Mouse (Mus musculus) forebrain, embryonic 11.5 days (tissue): Measurements from ENCODE around the gene Aanat. TPM values are rescaled to one million over a fixed set of nuclear protein-coding genes. Genes with fewer than 3 reads are reported as not detected.

Experiments used
- ATAC-seq: fragments of 200-750 bp; cut with Nextera tagmentation; replicated peaks from 2 replicates; pipeline ENCODE4 v1.8.0; 2017; ENCODE audit warnings: moderate TSS enrichment; ENCODE audit not compliant: low FRiP score
- DNase-seq: peaks from one replicate; pipeline ENCODE4 v3.0.0-alpha.2; 2017; ENCODE audit warnings: low spot score
- H3K27ac ChIP-seq: fragments of 300-500 bp; sonication (generic); 2 replicates; pipeline ENCODE4 v1.5.1; 2014; ENCODE audit warnings: low read depth, low read length
- H3K27me3 ChIP-seq: fragments of 300-500 bp; sonication (generic); 2 replicates; pipeline ENCODE4 v1.6.1; 2014; ENCODE audit warnings: mild to moderate bottlenecking, low read length, mixed read lengths; ENCODE audit not compliant: control insufficient read depth, insufficient read depth
- H3K36me3 ChIP-seq: fragments of 300-500 bp; sonication (generic); 2 replicates; pipeline ENCODE4 v1.6.1; 2014; ENCODE audit warnings: mild to moderate bottlenecking, low read length, moderate library complexity, mixed read lengths; ENCODE audit not compliant: control insufficient read depth, insufficient read depth
- H3K4me1 ChIP-seq: fragments of 300-500 bp; sonication (generic); replicated peaks from 2 replicates; pipeline ENCODE4 v1.6.1; 2014; ENCODE audit warnings: low read length, mixed read lengths; ENCODE audit not compliant: control insufficient read depth, insufficient read depth
- H3K4me2 ChIP-seq: fragments of 300-500 bp; sonication (generic); 2 replicates; pipeline ENCODE4 v1.6.1; 2014; ENCODE audit warnings: low read depth, mild to moderate bottlenecking, low read length, moderate library complexity, mixed read lengths; ENCODE audit not compliant: severe bottlenecking
- H3K4me3 ChIP-seq: fragments of 300-500 bp; sonication (generic); 2 replicates; pipeline ENCODE4 v1.5.1; 2014; ENCODE audit warnings: low read depth, low read length
- H3K9ac ChIP-seq: fragments of 300-500 bp; sonication (generic); 2 replicates; pipeline ENCODE4 v1.6.1; 2014; ENCODE audit warnings: low read length
- H3K9me3 ChIP-seq: fragments of 300-500 bp; sonication (generic); 2 replicates; pipeline ENCODE4 v1.6.1; 2016; ENCODE audit warnings: low read length, mixed read lengths; ENCODE audit not compliant: control insufficient read depth
- WGBS: fragments of 180-500 bp; shearing (Covaris S2); extraction: QIAGEN DNeasy Blood & Tissue Kit; methylation state at CpG from one replicate; pipeline ENCODE4 v1.1.7; 2014; 5-methylcytosine and 5-hydroxymethylcytosine counted together
- polyA plus RNA-seq: library from polyadenylated mRNA; unstranded; fragments of >200 nt; fragmentation: Nextera tagmentation; extraction: Ambion mirVana; gene quantifications from 2 replicates; pipeline ENCODE4 v1.2.1, GENCODE M21; 2014

The Aanat gene
- polyA plus RNA-seq, 1 experiment from 2014 or later, result not detected

DNA sequence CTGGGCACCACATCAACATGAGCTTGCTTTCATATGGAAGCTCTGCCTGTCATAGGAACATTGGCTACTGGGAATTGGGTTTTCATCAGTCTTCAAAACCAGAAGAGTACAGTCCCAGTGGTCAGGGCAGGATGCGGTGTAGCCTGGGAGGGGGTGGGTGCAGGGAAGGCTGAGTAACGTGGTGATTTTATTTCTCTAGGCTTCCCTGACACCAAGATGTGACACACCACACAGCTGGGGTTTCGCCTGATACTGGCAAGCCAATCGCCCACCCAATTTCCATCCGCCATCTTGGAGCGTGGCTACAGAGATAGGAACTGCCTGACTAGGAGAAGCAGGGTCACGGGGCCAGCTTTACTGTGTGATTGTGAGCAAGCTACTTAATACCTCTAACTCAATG is 32.4 kb downstream of the Aanat start:
- Histone ChIP-seq H3K36me3 (no peaks in the 10 kb centered on the region), H3K27ac (no peak overlapping the region), H3K4me3 (no peak overlapping the region), H3K9me3 (no peaks in the 10 kb centered on the region), H3K9ac (no peak overlapping the region), H3K4me2 (no peak overlapping the region), H3K27me3 (peaks cover 7% of the 10 kb centered on the region; the same call in 1 of the 2 replicates), H3K4me1 (peaks cover 7% of the 10 kb centered on the region; the same call in 1 of the 2 replicates)
- DNase-seq (no peak), ATAC-seq (no peak)
- WGBS, result 93% methylated on average over 7 of the region's 7 CpGs

- Histone ChIP-seq H3K9me3 (no peaks in the 10 kb centered on the region), H3K4me3 (no peak overlapping the region), H3K4me1 (peaks cover 12% of the 10 kb centered on the region; the same call in 1 of the 2 replicates), H3K27ac (no peak overlapping the region), H3K4me2 (no peak overlapping the region), H3K9ac (no peak overlapping the region), H3K36me3 (no peaks in the 10 kb centered on the region), H3K27me3 (peaks cover 10% of the 10 kb centered on the region; the same call in 1 of the 2 replicates)
- ATAC-seq (no peak), DNase-seq (no peak)
- 94% methylated on average over 7 of the region's 7 CpGs for WGBS
These were observed 32.9 kb downstream of the Aanat start for GRCm38 (mm10) chr11:116619156-116619555.

- Histone ChIP-seq H3K4me2 (no peak overlapping the region), H3K4me3 (no peak overlapping the region), H3K27ac (no peak overlapping the region), H3K27me3 (peaks cover 10% of the 10 kb centered on the region; the same call in 1 of the 2 replicates), H3K9me3 (no peaks in the 10 kb centered on the region), H3K4me1 (peaks cover 12% of the 10 kb centered on the region; the same call in 1 of the 2 replicates), H3K36me3 (no peaks in the 10 kb centered on the region), H3K9ac (no peak overlapping the region)
- DNase-seq (no peak), ATAC-seq (no peak)
- 87% methylated on average over 8 of the region's 8 CpGs for WGBS
These were observed 33.3 kb downstream of the Aanat start for GRCm38 (mm10) chr11:116619561-116619960.

DNA sequence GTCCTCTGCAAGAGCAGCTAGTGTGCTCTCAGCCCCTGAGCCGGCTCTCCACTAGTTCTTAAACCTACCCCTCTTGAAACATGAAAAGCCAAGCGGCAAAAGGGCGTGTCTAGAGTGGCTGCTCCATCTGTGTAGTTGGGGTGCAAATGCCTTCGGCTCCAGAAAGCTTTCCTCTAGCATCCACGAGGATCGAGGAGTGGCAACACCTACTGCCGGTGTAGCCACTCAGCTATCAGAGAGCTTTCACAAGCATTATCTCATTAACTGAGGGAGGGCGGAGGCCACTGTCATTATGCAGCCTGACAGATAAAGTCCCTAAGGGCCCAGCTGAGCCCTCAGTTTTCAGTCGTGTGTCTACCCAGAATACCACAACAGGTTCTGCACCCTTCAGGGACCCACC is 33.8 kb downstream of the Aanat start:
- WGBS, result 47% methylated on average over 9 of the region's 9 CpGs
- Histone ChIP-seq H3K9ac (no peak overlapping the region), H3K36me3 (no peaks in the 10 kb centered on the region), H3K4me3 (no peak overlapping the region), H3K27ac (no peak overlapping the region), H3K27me3 (peaks cover 10% of the 10 kb centered on the region; the same call in 1 of the 2 replicates), H3K4me2 (no peak overlapping the region), H3K4me1 (peaks cover 12% of the 10 kb centered on the region; the same call in 1 of the 2 replicates), H3K9me3 (no peaks in the 10 kb centered on the region)
- no peak for DNase-seq
- ATAC-seq, result no peak

GRCm38 (mm10) chr11:116620559-116621253 is 34.5 kb downstream of the Aanat start:
- H3K4me3 ChIP-seq, result no peak overlapping the region
- H3K9ac ChIP-seq, result no peak overlapping the region
- no peak overlapping the region for H3K27ac ChIP-seq
- H3K4me1 ChIP-seq, result peaks cover 12% of the 10 kb centered on the region; the same call in 1 of the 2 replicates
- H3K36me3 ChIP-seq, result no peaks in the 10 kb centered on the region
- DNase-seq (no peak), ATAC-seq (no peak)
- no peaks in the 10 kb centered on the region for H3K9me3 ChIP-seq
- WGBS, result 87% methylated on average over 10 of the region's 10 CpGs
- H3K4me2 ChIP-seq, result no peak overlapping the region
- H3K27me3 ChIP-seq, result peaks cover 10% of the 10 kb centered on the region; the same call in 1 of the 2 replicates

- Histone ChIP-seq H3K4me1 (peaks cover 10% of the 10 kb centered on the region; the same call in 1 of the 2 replicates), H3K27ac (no peak overlapping the region), H3K36me3 (no peaks in the 10 kb centered on the region), H3K4me2 (no peak overlapping the region), H3K9ac (no peak overlapping the region), H3K4me3 (no peak overlapping the region), H3K27me3 (peaks cover 10% of the 10 kb centered on the region; the same call in 1 of the 2 replicates), H3K9me3 (no peaks in the 10 kb centered on the region)
- DNase-seq, result no peak
- ATAC-seq, result no peak
- WGBS, result 61% methylated on average over 6 of the region's 6 CpGs
These were observed 35.0 kb downstream of the Aanat start for GRCm38 (mm10) chr11:116621258-116621704.

DNA sequence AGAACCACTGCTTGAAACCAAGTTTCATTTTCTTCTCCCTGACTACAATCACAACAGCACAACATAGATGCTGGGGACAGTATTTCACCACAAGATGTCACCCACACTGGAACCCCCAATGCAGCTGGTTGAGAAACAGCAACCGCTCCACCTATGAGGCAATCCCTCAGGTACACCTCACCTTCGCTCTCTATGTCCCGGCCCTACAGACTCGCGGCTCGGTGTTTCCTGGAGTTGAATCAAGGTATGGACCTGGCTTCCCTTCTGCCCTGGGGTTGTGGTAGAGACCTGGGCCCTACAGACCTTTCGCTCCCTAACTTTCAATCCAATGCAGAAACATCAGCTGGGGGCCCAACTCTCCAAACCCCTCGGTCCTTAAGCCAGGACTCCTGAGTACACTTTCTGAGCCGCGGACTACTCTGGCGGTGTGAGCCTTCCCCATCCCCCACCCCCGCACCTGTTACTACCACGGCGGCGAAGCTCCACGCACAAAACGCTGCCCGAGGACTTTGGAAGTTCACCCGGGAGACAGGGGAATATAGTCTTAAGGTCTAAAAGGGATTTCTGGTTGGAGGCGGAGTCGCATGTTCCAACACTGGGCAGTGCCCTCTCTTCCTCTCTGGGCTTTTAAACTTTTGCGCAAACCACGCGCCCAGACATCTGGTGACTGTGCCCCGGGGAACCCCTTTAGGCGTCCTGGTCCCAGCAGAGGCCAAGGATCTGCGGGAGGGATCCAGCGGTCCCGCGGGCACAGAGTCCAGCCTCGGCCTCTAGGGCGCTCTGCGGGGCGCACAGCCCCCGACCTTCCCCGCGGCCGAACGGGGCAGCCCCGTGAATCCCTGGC is 37.3 kb downstream of the Aanat start:
- Histone ChIP-seq H3K9ac (peak overlapping the region; percentile 53), H3K27ac (no peak overlapping the region), H3K36me3 (no peaks in the 10 kb centered on the region), H3K4me3 (peak overlapping the region; percentile 61), H3K9me3 (no peaks in the 10 kb centered on the region), H3K27me3 (peaks cover 10% of the 10 kb centered on the region; the same call in 1 of the 2 replicates), H3K4me1 (peaks cover 10% of the 10 kb centered on the region; the same call in 1 of the 2 replicates), H3K4me2 (peak overlapping the region; percentile 85)
- ATAC-seq (peak; percentile 37; the same call in 1 of the 2 replicates), DNase-seq (no peak)
- WGBS, result 7% methylated on average over 40 of the region's 40 CpGs

DNA sequence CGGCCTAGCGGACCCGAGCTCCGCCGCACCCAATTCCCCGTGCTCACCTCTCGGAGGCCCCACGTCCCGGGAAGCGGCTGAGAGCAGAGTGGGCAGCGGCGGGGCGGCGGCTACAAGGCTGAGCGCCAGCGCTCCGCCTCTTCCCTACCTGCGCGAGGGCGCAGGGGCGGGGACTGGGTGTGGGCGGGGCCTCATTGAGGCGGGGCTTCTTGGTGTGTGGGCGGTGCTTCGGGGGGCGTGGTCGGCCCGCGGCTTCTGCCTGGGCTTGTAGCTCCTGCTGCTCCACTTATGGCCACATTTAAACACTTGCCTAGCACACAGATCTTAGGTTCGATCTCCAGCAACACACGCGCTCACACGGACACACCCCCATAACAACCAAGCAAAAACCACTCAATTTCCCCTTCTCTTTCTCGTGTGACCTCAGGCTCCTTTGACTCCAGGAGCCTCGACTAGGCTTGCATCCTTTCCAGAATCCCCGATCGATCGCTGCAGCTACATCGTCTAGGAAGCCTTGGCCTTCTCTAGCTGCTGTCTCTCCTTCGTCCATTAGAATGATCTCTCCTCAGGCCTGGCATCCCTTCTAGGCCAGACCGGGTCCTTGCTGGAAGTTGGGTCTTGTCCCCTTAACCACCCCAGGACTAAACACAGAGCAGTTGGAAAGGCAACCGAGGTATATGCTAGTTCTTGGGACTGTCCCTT is 38.0 kb downstream of the Aanat start:
- peak; percentile 93 for DNase-seq
- H3K4me2 ChIP-seq, result peak overlapping the region; percentile 85
- no peak overlapping the region for H3K27ac ChIP-seq
- no peaks in the 10 kb centered on the region for H3K36me3 ChIP-seq
- peak overlapping the region; percentile 61 for H3K4me3 ChIP-seq
- peaks cover 10% of the 10 kb centered on the region; the same call in 1 of the 2 replicates for H3K27me3 ChIP-seq
- peak overlapping the region; percentile 53 for H3K9ac ChIP-seq
- peak; percentile 66 for ATAC-seq
- no peaks in the 10 kb centered on the region for H3K9me3 ChIP-seq
- 12% methylated on average over 42 of the region's 42 CpGs for WGBS
- peaks cover 10% of the 10 kb centered on the region; the same call in 1 of the 2 replicates for H3K4me1 ChIP-seq
